Mouse (Mus musculus) common myeloid progenitor, adult 5-6 weeks (primary cell): ENCODE results near the gene Tmem161a. TPM values are rescaled to one million over a fixed set of nuclear protein-coding genes. Genes with fewer than 3 reads are reported as not detected.

Experiments
- total RNA-seq: library from RNA; stranded (forward); fragments of 200-1000, 187-1606 nt; gene quantifications from 2 replicates; pipeline ENCODE4 v1.2.3, GENCODE M21; 2017

The Tmem161a gene
- total RNA-seq, 1 experiment from 2014 or later = 11.0 TPM

Other genes starting within 250 kb of the Tmem161a start
- 86.7 and 90.0 TPM in 2 replicates for gene Gatad2a, start 176.0 kb upstream of the Tmem161a start, total RNA-seq
- 30.5 and 31.4 TPM in 2 replicates for gene Mau2, start 129.6 kb upstream of the Tmem161a start, total RNA-seq
- gene Sugp1, start 129.5 kb upstream of the Tmem161a start, total RNA-seq = 27.7 and 31.5 TPM in 2 replicates
- gene Tm6sf2, start 99.4 kb upstream of the Tmem161a start, total RNA-seq = not detected in 2 replicates
- gene Hapln4, start 88.9 kb upstream of the Tmem161a start, total RNA-seq = 0.24 TPM in 1 of 2 replicates, not detected in the other
- gene Ncan, start 51.5 kb upstream of the Tmem161a start, total RNA-seq = not detected in 2 replicates
- gene Nr2c2ap, start 41.0 kb upstream of the Tmem161a start, total RNA-seq = 9.0 and 9.2 TPM in 2 replicates
- 5.5 and 16.5 TPM in 2 replicates for gene Rfxank, start 33.2 kb upstream of the Tmem161a start, total RNA-seq
- 37.0 and 39.2 TPM in 2 replicates for gene Borcs8, start 32.9 kb upstream of the Tmem161a start, total RNA-seq
- gene Mef2b, start 32.6 kb upstream of the Tmem161a start, total RNA-seq = not detected in 2 replicates
- 4.1 and 4.7 TPM in 2 replicates for gene Slc25a42, start 39.9 kb downstream of the Tmem161a start, total RNA-seq
- gene Sugp2, start 61.9 kb downstream of the Tmem161a start, total RNA-seq = 42.8 and 55.3 TPM in 2 replicates
- 9.6 and 12.4 TPM in 2 replicates for gene Armc6, start 62.1 kb downstream of the Tmem161a start, total RNA-seq
- gene Homer3, start 110.5 kb downstream of the Tmem161a start, total RNA-seq = 11.8 and 12.0 TPM in 2 replicates
- 162 and 168 TPM in 2 replicates for gene Ddx49, start 130.1 kb downstream of the Tmem161a start, total RNA-seq
- gene Cope, start 130.2 kb downstream of the Tmem161a start, total RNA-seq = 72.8 and 104 TPM in 2 replicates
- not detected in 2 replicates for gene Cers1, start 143.4 kb downstream of the Tmem161a start, total RNA-seq
- not detected in 2 replicates for gene Gdf1, start 157.5 kb downstream of the Tmem161a start, total RNA-seq
- gene Upf1, start 180.9 kb downstream of the Tmem161a start, total RNA-seq = 31.9 and 36.7 TPM in 2 replicates
- 0.27 TPM in 1 of 2 replicates, not detected in the other for gene Comp, start 201.2 kb downstream of the Tmem161a start, total RNA-seq